Mouse (Mus musculus): ENCODE results near the gene Cwc25. TPM values are rescaled to one million over a fixed set of nuclear protein-coding genes. Genes with fewer than 3 reads are reported as not detected.
A peak's percentile ranks its signal among the peaks of the same experiment; 100 is the strongest.

Gene Cwc25
- total and polyA plus RNA-seq, 2 experiments from 2014 or later: 11.8 to 15.5 TPM

DNA sequence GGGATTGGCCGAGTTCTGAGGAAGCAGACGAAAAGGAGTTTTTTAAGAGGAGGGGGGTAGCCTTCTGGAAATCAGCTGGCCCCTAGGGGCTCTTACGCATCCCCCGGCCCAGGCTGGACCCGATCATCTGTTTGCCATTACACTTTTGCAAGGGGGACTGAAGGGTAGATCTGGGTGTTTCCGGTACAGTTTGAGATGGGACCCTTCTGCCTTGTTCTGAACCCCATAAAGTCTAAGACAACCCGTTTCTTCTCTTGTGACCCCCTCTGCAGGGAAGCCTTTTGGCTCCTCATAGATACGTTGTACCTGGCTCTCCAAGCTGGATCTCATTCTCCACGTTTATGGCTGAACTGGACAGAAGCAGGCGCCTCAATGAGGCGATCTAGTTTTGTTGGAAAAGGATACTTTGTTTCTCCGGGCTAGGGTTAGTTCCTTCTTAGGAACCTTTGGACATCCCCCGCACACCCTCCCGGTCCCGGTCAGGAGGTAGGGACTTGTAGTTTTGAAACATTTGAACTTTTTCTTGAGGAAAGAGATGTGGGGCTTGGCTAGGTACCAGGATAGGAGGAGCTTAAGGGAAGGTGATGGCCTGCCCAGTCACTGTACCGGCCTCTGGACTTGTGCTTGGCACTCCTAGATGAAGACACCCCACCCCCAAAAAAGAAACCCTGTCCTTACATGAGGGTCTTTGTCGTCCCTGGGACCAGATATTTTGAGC, 34.5 kb upstream of the Cwc25 start:
- peak overlapping the region; percentile 76 for H3K4me2 ChIP-seq (ENCODE audit: low read depth)
- H3K9me3 ChIP-seq (ENCODE audit: low read length): no peaks in the 10 kb centered on the region
- H3K9ac ChIP-seq: peak overlapping the region; percentile 80
- no peaks in the 10 kb centered on the region for H3K27me3 ChIP-seq (ENCODE audit: insufficient read depth, low read length)
- DNase-seq (peak; percentile 23), ATAC-seq (no peak)
- H3K4me1 ChIP-seq (ENCODE audit: insufficient read depth): peaks cover 34% of the 10 kb centered on the region
- H3K27ac ChIP-seq (ENCODE audit: low read depth, low read length): peak overlapping the region; percentile 91
- H3K36me3 ChIP-seq (ENCODE audit: insufficient read depth): no peaks in the 10 kb centered on the region
- 6% methylated on average over 17 of the region's 17 CpGs for WGBS
- TF ChIP-seq CTCF (IDR thresholded peaks at IDR 0.05; ENCODE audit: low read depth): no peak
- H3K4me3 ChIP-seq (ENCODE audit: low read depth, low read length): peak overlapping the region; percentile 97

DNA sequence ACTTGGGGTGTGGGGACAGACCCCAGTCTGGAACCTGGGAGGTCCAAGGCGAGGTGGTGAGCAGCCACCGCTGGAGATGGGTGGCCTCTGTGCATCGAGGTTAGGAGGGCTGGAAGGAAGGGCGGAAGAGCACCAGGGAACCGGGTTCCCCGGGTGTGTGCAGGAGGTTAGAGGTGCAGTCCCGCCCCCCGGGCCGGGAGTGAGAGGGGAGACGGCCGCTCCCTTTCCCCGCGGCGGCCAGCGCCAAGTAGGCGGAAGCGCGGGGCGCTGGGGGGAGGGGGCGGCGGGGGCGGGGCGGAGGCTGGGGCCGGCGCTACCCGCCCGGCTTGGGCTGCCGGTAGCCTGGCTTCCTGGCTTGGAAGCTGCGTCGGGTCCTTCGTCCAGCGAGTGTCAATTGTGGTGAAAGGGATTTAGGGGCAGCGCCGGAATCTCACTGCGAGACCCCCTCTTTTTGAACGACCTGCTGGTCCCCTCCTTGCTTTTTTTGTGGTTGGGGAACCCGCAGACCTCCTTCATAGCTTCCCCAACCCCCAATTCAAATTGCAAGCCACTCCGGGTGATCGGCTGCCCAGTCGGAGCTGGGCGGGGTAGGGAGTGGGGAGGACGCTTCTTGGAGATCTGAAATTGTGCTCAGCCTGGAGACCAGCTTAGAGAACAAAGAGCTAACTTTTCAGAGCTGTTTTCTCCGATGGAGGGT, 33.8 kb upstream of the Cwc25 start:
- peak overlapping the region; percentile 76 for H3K4me2 ChIP-seq (ENCODE audit: low read depth)
- DNase-seq (peak; percentile 68), ATAC-seq (peak; percentile 46)
- H3K9ac ChIP-seq: peak overlapping the region; percentile 80
- no peaks in the 10 kb centered on the region for H3K9me3 ChIP-seq (ENCODE audit: low read length)
- H3K36me3 ChIP-seq (ENCODE audit: insufficient read depth): no peaks in the 10 kb centered on the region
- H3K4me1 ChIP-seq (ENCODE audit: insufficient read depth): peaks cover 29% of the 10 kb centered on the region
- peak overlapping the region; percentile 91 for H3K27ac ChIP-seq (ENCODE audit: low read depth, low read length)
- peak overlapping the region; percentile 97 for H3K4me3 ChIP-seq (ENCODE audit: low read depth, low read length)
- 1% methylated on average over 34 of the region's 43 CpGs for WGBS
- TF ChIP-seq CTCF (IDR thresholded peaks at IDR 0.05; ENCODE audit: low read depth): no peak
- H3K27me3 ChIP-seq (ENCODE audit: insufficient read depth, low read length): no peaks in the 10 kb centered on the region

DNA sequence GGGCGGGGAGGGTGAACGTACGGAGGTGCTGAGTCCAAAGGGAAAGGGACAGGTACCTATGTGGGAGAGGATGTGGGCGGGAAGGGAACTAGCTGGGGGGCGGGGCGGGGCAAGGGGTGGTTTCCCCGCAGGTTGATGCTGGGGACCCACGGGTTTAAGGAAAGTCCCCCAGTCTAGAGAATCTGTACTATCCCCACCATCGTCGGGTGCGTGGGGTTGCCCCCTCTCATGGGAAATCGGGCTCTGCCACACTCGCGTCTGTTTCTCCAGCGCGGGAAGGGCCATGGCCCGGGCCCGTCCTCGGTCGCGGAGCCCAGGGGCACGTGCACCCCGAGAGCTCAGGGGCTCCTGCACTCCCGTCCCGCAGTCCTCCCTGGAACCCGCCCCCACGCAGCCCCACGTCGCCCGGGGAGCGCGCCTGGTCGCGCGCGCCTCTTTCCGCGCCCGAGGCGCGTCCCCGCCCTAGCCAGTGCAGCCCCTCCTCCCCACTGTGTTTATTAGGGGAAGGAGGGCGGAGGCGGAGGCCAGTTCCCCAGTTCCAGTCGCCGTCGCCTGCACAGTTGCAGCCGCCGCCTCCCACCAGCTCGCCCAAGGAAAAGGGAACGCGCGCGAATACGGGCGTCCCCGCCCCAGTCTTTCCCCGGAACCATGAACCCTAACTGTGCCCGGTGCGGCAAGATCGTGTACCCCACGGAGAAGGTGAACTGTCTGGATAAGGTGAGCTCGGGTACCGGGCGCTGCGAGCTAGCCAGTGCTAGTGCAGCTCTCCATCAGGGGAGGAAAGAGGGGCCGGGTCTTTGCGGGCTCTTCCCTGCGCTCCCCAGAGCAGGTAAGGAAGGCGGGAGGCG, 33.0 kb upstream of the Cwc25 start:
- H3K9ac ChIP-seq: peak overlapping the region; percentile 80
- no peaks in the 10 kb centered on the region for H3K27me3 ChIP-seq (ENCODE audit: insufficient read depth, low read length)
- TF ChIP-seq CTCF (IDR thresholded peaks at IDR 0.05; ENCODE audit: low read depth): no peak
- peaks cover 23% of the 10 kb centered on the region; the same call in 1 of the 2 replicates for H3K4me1 ChIP-seq (ENCODE audit: insufficient read depth)
- WGBS: 2% methylated on average over 71 of the region's 71 CpGs
- H3K4me3 ChIP-seq (ENCODE audit: low read depth, low read length): peak overlapping the region; percentile 97
- H3K9me3 ChIP-seq (ENCODE audit: low read length): no peaks in the 10 kb centered on the region
- DNase-seq (peak; percentile 94), ATAC-seq (peak; percentile 88)
- peak overlapping the region; percentile 76 for H3K4me2 ChIP-seq (ENCODE audit: low read depth)
- H3K36me3 ChIP-seq (ENCODE audit: insufficient read depth): no peaks in the 10 kb centered on the region
- peak overlapping the region; percentile 91 for H3K27ac ChIP-seq (ENCODE audit: low read depth, low read length)

DNA sequence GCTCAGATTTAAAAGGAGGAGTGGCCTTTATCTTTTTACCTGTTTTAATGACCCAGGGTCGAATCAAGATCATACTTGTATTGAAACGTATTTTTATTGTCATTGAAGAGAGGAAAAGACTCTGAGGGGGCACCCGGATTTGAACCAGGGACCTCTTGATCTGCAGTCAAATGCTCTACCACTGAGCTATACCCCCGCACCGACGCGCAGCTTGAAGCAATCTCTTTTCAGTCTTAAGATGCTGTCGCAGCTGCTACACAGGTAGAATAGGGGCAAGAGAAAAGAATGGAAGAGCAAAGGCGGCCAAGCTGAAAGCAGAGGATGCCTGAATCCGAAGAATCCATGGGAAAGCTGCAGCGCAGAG, 32.4 kb upstream of the Cwc25 start, which contains the start of gene Lasp1:
TSS of gene Lasp1 (plus strand) at position 219 of the 364 bp plus-strand sequence.
- DNase-seq (peak; percentile 95), ATAC-seq (peak; percentile 76)
- peaks cover 19% of the 10 kb centered on the region; the same call in 1 of the 2 replicates for H3K4me1 ChIP-seq (ENCODE audit: insufficient read depth)
- H3K4me3 ChIP-seq (ENCODE audit: low read depth, low read length): peak within 1 kb of the TSS; percentile 97
- peak within 1 kb of the TSS; percentile 91 for H3K27ac ChIP-seq (ENCODE audit: low read depth, low read length)
- H3K9me3 ChIP-seq (ENCODE audit: low read length): no peaks in the 10 kb centered on the region
- under 1% methylated on average over 11 of the region's 11 CpGs for WGBS
- H3K27me3 ChIP-seq (ENCODE audit: insufficient read depth, low read length): no peaks in the 10 kb centered on the region
- TF ChIP-seq CTCF (IDR thresholded peaks at IDR 0.05; ENCODE audit: low read depth): no peak
- peak within 1 kb of the TSS; percentile 80 for H3K9ac ChIP-seq
- peak within 1 kb of the TSS; percentile 76 for H3K4me2 ChIP-seq (ENCODE audit: low read depth)
- no peaks in the 10 kb centered on the region for H3K36me3 ChIP-seq (ENCODE audit: insufficient read depth)

DNA sequence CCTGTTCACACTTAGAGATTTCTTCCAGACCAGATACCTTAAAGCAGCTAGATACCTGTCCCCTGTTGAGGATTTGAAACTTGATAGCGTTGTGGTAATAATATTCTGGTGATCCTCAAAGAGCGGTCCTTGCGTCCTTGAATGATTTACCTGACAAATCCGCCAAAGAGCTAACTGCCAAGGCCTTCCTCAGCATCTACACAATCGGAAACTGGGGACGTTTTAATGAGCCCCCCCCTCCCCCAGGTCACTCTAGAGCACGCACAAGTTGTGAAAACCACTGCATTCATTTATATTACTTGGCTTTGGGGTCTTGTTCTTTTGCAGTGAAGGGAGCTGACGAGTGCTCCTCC, 31.7 kb upstream of the Cwc25 start:
- peak overlapping the region; percentile 97 for H3K4me3 ChIP-seq (ENCODE audit: low read depth, low read length)
- 0 out of 2 replicates have a peak overlapping the region, but pooled peaks have one; percentile 0 for H3K27ac ChIP-seq (ENCODE audit: low read depth, low read length)
- DNase-seq (no peak), ATAC-seq (no peak)
- H3K27me3 ChIP-seq (ENCODE audit: insufficient read depth, low read length): no peaks in the 10 kb centered on the region
- H3K9ac ChIP-seq: no peak overlapping the region
- no peak for TF ChIP-seq CTCF (IDR thresholded peaks at IDR 0.05; ENCODE audit: low read depth)
- no peaks in the 10 kb centered on the region for H3K36me3 ChIP-seq (ENCODE audit: insufficient read depth)
- H3K4me1 ChIP-seq (ENCODE audit: insufficient read depth): peaks cover 16% of the 10 kb centered on the region; the same call in 1 of the 2 replicates
- peak overlapping the region; percentile 76 for H3K4me2 ChIP-seq (ENCODE audit: low read depth)
- no peaks in the 10 kb centered on the region for H3K9me3 ChIP-seq (ENCODE audit: low read length)
- WGBS: 36% methylated on average over 8 of the region's 8 CpGs

DNA sequence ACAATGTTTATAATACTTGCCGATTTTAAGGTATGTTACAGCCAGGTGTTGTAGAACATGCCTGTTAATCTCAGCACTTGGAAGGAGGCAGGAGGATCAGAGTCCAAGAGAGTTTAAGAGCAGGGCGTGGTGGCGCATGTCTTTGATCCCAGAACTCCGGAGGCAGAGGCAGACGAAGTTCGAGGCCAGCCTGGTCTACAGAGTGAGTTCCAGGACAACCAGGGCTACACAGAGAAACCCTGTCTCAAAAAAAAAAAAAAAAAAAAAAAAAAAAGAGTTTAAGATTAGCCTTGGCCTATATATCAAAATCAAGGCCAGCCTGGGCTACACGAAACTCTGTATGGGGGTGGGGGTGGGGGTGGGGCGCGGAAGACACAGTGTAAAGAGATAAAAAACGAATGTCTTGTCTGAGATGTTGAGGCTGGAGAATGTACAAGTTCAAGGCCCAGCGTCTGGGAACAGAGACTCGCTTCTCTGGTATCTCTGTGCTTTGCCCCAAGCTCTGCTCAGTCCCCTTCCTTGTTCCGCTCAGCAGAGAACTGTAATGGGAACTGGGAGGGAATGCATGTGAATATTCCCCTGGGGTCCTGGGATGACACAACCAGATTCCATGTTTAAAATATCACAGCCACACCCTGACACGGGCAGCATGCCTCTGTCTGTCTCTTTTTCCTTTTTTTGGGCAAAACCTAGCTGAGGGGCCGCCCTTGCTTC, 31.2 kb upstream of the Cwc25 start:
- Histone ChIP-seq H3K9me3 (ENCODE audit: low read length) (no peaks in the 10 kb centered on the region), H3K4me1 (ENCODE audit: insufficient read depth) (peaks cover 12% of the 10 kb centered on the region; the same call in 1 of the 2 replicates), H3K27ac (ENCODE audit: low read depth, low read length) (0 out of 2 replicates have a peak overlapping the region, but pooled peaks have one; percentile 0), H3K9ac (no peak overlapping the region), H3K4me2 (ENCODE audit: low read depth) (peak overlapping the region; percentile 76; the same call in 1 of the 2 replicates), H3K36me3 (ENCODE audit: insufficient read depth) (no peaks in the 10 kb centered on the region), H3K27me3 (ENCODE audit: insufficient read depth, low read length) (no peaks in the 10 kb centered on the region), H3K4me3 (ENCODE audit: low read depth, low read length) (no peak overlapping the region)
- ATAC-seq: no peak
- WGBS: 64% methylated on average over 15 of the region's 15 CpGs
- no peak for TF ChIP-seq CTCF (IDR thresholded peaks at IDR 0.05; ENCODE audit: low read depth)
- no peak for DNase-seq

Data from forebrain, postnatal 0 days (tissue).